Mouse (Mus musculus) heart, embryonic 10.5 days (tissue): Measurements from ENCODE around the gene Mcam. TPM values are rescaled to one million over a fixed set of nuclear protein-coding genes. Genes with fewer than 3 reads are reported as not detected.
"Not testable (repeated sequence)": the region's sequence is repeated elsewhere in the genome, so short reads cannot be mapped to it uniquely, and the experiment has no call there.

ENCODE experiments used
- DNase-seq: peaks from one replicate; pipeline ENCODE4 v3.0.0-alpha.2; 2017; ENCODE audit warnings: low spot score
- H3K27ac ChIP-seq: fragments of 300-500 bp; sonication (generic); 2 replicates; pipeline ENCODE4 v1.5.1; 2016; ENCODE audit warnings: mild to moderate bottlenecking
- H3K27me3 ChIP-seq: fragments of 300-500 bp; sonication (generic); 2 replicates; pipeline ENCODE4 v1.6.1; 2016; ENCODE audit warnings: mild to moderate bottlenecking; ENCODE audit not compliant: poor library complexity, insufficient read depth, severe bottlenecking
- H3K36me3 ChIP-seq: fragments of 300-500 bp; sonication (generic); 2 replicates; pipeline ENCODE4 v1.6.1; 2016; ENCODE audit warnings: mild to moderate bottlenecking, moderate library complexity
- H3K4me1 ChIP-seq: fragments of 300-500 bp; sonication (generic); 2 replicates; pipeline ENCODE4 v1.6.1; 2016; ENCODE audit warnings: mild to moderate bottlenecking
- H3K4me3 ChIP-seq: fragments of 300-500 bp; sonication (generic); 2 replicates; pipeline ENCODE4 v1.5.1; 2016; ENCODE audit warnings: mild to moderate bottlenecking, moderate library complexity
- H3K9me3 ChIP-seq: fragments of 300-500 bp; sonication (generic); 2 replicates; pipeline ENCODE4 v1.6.1; 2016; ENCODE audit warnings: mild to moderate bottlenecking, moderate library complexity
- WGBS: fragments of 180-500 bp; shearing (Covaris S2); methylation state at CpG from one replicate; pipeline ENCODE4 v1.1.7; 2016; 5-methylcytosine and 5-hydroxymethylcytosine counted together
- polyA plus RNA-seq: library from polyadenylated mRNA; unstranded; fragments of >200 nt; fragmentation: Nextera tagmentation; extraction: Ambion mirVana; gene quantifications from 2 replicates; pipeline ENCODE4 v1.2.1, GENCODE M21; 2016

The Mcam gene
- polyA plus RNA-seq, 1 experiment from 2014 or later: 34.6 TPM

DNA sequence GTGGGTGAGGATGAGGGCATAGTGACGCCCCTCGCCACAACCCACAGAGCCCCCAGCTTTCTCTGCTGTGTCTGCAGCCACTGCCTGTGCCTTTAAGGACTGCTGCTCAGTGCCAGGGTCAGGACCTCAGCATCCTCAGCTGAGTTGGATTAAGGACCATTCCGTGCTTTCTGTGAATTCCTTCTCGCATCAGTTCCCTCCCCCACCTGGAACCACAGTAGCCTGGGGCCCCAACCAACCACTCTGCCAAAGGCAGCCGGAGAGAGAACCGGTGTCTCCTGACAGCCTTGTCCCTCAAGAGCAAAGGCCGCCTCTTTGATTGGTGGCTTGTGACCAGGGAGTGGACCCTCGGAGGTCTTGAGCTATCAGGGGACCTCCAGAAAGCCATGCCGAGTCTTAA lies 32.8 kb upstream of the Mcam start, which contains the start of gene Mfrp:
Mfrp (plus strand) TSS at position 240 of the 400 bp plus-strand sequence.
- no peak for DNase-seq
- H3K27ac ChIP-seq: no peak within 1 kb of the TSS
- peaks cover 22% of the 10 kb centered on the region for H3K36me3 ChIP-seq
- no peaks in the 10 kb centered on the region for H3K9me3 ChIP-seq
- 74% methylated on average over 9 of the region's 9 CpGs for WGBS
- peaks cover 24% of the 10 kb centered on the region for H3K4me1 ChIP-seq
- H3K4me3 ChIP-seq: no peak within 1 kb of the TSS
- H3K27me3 ChIP-seq: no peaks in the 10 kb centered on the region

- 87% methylated on average over 7 of the region's 7 CpGs for WGBS
Observed at GRCm38 (mm10) chr9:44104881-44105280, 29.4 kb upstream of the Mcam start.

DNA sequence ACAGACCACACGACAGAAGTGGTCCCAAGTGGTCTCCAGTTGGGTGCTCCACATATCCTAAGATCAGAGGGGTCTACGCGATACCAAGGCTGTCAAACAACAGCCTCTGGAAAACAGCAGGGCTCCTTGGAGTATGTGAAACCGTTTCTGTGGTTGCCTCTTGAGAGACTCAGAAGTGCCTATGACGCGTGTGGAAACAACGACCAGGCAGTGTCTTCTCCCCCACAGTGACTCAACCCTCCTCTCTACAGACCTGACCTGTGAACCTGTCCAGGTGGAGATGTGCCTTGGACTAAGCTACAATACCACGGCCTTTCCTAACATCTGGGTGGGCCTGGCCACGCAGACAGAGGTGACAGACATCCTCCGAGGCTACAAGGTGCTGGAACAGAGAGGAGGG lies 28.5 kb upstream of the Mcam start:
- no peak for DNase-seq
- H3K27me3 ChIP-seq: no peaks in the 10 kb centered on the region
- no peaks in the 10 kb centered on the region for H3K9me3 ChIP-seq
- H3K36me3 ChIP-seq: peaks cover 37% of the 10 kb centered on the region
- H3K27ac ChIP-seq: no peak overlapping the region
- 80% methylated on average over 10 of the region's 10 CpGs for WGBS
- H3K4me3 ChIP-seq: no peak overlapping the region
- peaks cover 54% of the 10 kb centered on the region for H3K4me1 ChIP-seq

More at GRCm38 (mm10) chr9:44104881-44105280, 29.4 kb upstream of the Mcam start:
- H3K36me3 ChIP-seq: peaks cover 35% of the 10 kb centered on the region
- H3K27ac ChIP-seq: no peak overlapping the region
- no peaks in the 10 kb centered on the region for H3K9me3 ChIP-seq
- no peak for DNase-seq
- no peaks in the 10 kb centered on the region for H3K27me3 ChIP-seq
- H3K4me3 ChIP-seq: no peak overlapping the region
- H3K4me1 ChIP-seq: peaks cover 47% of the 10 kb centered on the region

- WGBS: 95% methylated on average over 7 of the region's 7 CpGs
- H3K27ac ChIP-seq: no peak overlapping the region
Observed at GRCm38 (mm10) chr9:44106182-44106581, 28.1 kb upstream of the Mcam start.

GRCm38 (mm10) chr9:44106596-44106995 lies 27.7 kb upstream of the Mcam start:
- no peak overlapping the region for H3K4me3 ChIP-seq
- 0 out of 2 replicates have a peak overlapping the region, but pooled peaks have one; percentile 67 for H3K27ac ChIP-seq
- no peak for DNase-seq
- 82% methylated on average over 4 of the region's 4 CpGs for WGBS
- H3K36me3 ChIP-seq: peaks cover 37% of the 10 kb centered on the region
- peaks cover 56% of the 10 kb centered on the region for H3K4me1 ChIP-seq
- no peaks in the 10 kb centered on the region for H3K9me3 ChIP-seq
- no peaks in the 10 kb centered on the region for H3K27me3 ChIP-seq

More at GRCm38 (mm10) chr9:44106182-44106581, 28.1 kb upstream of the Mcam start:
- no peak for DNase-seq
- no peak overlapping the region for H3K4me3 ChIP-seq
- peaks cover 54% of the 10 kb centered on the region for H3K4me1 ChIP-seq
- H3K36me3 ChIP-seq: peaks cover 37% of the 10 kb centered on the region
- H3K9me3 ChIP-seq: no peaks in the 10 kb centered on the region
- no peaks in the 10 kb centered on the region for H3K27me3 ChIP-seq

- WGBS: 43% methylated on average over 8 of the region's 8 CpGs
- DNase-seq: no peak
- Histone ChIP-seq H3K4me1 (peaks cover 59% of the 10 kb centered on the region), H3K4me3 (peak within 1 kb of the TSS; percentile 35; the same call in 1 of the 2 replicates), H3K27me3 (no peaks in the 10 kb centered on the region), H3K36me3 (peaks cover 37% of the 10 kb centered on the region), H3K9me3 (no peaks in the 10 kb centered on the region), H3K27ac (peak within 1 kb of the TSS; percentile 67)
Observed at GRCm38 (mm10) chr9:44107110-44107509, 27.2 kb upstream of the Mcam start, which contains the start of gene C1qtnf5. Gene C1qtnf5, plus strand, starts transcription at chr9:44107245.

GRCm38 (mm10) chr9:44107557-44108179 lies 26.6 kb upstream of the Mcam start:
- peak overlapping the region; percentile 35; the same call in 1 of the 2 replicates for H3K4me3 ChIP-seq
- no peaks in the 10 kb centered on the region for H3K27me3 ChIP-seq
- no peak for DNase-seq
- WGBS: 32% methylated on average over 25 of the region's 25 CpGs
- H3K27ac ChIP-seq: peak overlapping the region; percentile 67
- H3K36me3 ChIP-seq: peaks cover 37% of the 10 kb centered on the region
- H3K9me3 ChIP-seq: no peaks in the 10 kb centered on the region
- H3K4me1 ChIP-seq: peaks cover 54% of the 10 kb centered on the region

- no peak for DNase-seq
- Histone ChIP-seq H3K4me3 (peak overlapping the region; percentile 35; the same call in 1 of the 2 replicates), H3K27me3 (no peaks in the 10 kb centered on the region), H3K36me3 (peaks cover 37% of the 10 kb centered on the region), H3K9me3 (no peaks in the 10 kb centered on the region), H3K27ac (peak overlapping the region; percentile 67; the same call in 1 of the 2 replicates), H3K4me1 (peaks cover 54% of the 10 kb centered on the region)
- 79% methylated on average over 31 of the region's 31 CpGs for WGBS
Observed at GRCm38 (mm10) chr9:44108269-44109055, 25.8 kb upstream of the Mcam start.

- Histone ChIP-seq H3K27me3 (no peaks in the 10 kb centered on the region), H3K27ac (peak overlapping the region; percentile 38; the same call in 1 of the 2 replicates), H3K9me3 (no peaks in the 10 kb centered on the region), H3K4me1 (peaks cover 54% of the 10 kb centered on the region), H3K36me3 (peaks cover 35% of the 10 kb centered on the region), H3K4me3 (peak overlapping the region; percentile 33)
- peak; percentile 88 for DNase-seq
- WGBS: 28% methylated on average over 9 of the region's 9 CpGs
Observed at GRCm38 (mm10) chr9:44109360-44110095, 24.7 kb upstream of the Mcam start.

DNA sequence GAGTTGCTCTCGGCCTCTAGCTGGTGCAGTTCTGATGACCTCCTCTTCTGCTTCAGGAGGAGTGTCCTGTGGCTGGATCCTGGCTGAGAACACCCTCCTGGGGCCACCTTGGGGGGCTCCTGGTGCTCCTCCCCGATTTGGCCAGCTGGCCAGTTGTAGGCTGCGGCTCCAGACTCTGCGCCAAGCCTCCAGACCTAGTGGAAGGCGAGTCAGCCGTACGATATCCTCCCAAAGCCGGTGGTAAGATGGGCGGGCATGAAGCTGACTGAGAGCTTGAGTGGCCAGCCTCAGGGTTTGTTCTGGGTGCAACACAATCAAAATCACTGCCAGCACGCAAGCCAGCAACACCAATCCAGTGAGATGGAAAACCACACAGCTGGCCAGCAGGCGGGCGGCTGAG lies 22.4 kb upstream of the Mcam start:
- not testable (repeated sequence) for H3K27ac ChIP-seq, DNase-seq, H3K27me3 ChIP-seq, H3K9me3 ChIP-seq
- 59% methylated on average over 9 of the region's 12 CpGs for WGBS
- Histone ChIP-seq H3K4me3 (peak overlapping the region; percentile 87; the same call in 1 of the 2 replicates), H3K4me1 (peaks cover 49% of the 10 kb centered on the region), H3K36me3 (peaks cover 14% of the 10 kb centered on the region)

- H3K4me3 ChIP-seq: peak within 1 kb of the TSS; percentile 87
- H3K27ac ChIP-seq: peak within 1 kb of the TSS; percentile 94
- DNase-seq: peak; percentile 99
- H3K27me3 ChIP-seq: no peaks in the 10 kb centered on the region
- H3K4me1 ChIP-seq: peaks cover 36% of the 10 kb centered on the region
- H3K36me3 ChIP-seq: peaks cover 11% of the 10 kb centered on the region
- no peaks in the 10 kb centered on the region for H3K9me3 ChIP-seq
- under 1% methylated on average over 51 of the region's 51 CpGs for WGBS
Observed at GRCm38 (mm10) chr9:44113105-44113789, 21.0 kb upstream of the Mcam start, which contains the start of the genes Gm49380 and Rnf26. Gene Gm49380, minus strand, starts transcription at chr9:44113500. Gene Rnf26, minus strand, starts transcription at chr9:44113517.

- no peak for DNase-seq
- H3K4me1 ChIP-seq: peaks cover 24% of the 10 kb centered on the region
- 0 out of 2 replicates have a peak, but pooled peaks cover 2% of the 10 kb centered on the region for H3K36me3 ChIP-seq
- no peak overlapping the region for H3K4me3 ChIP-seq
- H3K27me3 ChIP-seq: no peaks in the 10 kb centered on the region
- no peaks in the 10 kb centered on the region for H3K9me3 ChIP-seq
- no peak overlapping the region for H3K27ac ChIP-seq
- 80% methylated on average over 2 of the region's 2 CpGs for WGBS
Observed at GRCm38 (mm10) chr9:44114453-44114852, 19.8 kb upstream of the Mcam start.
